Mouse (Mus musculus): ENCODE data around the gene Sfrp2. TPM values are rescaled to one million over a fixed set of nuclear protein-coding genes. Genes with fewer than 3 reads are reported as not detected.

Sfrp2 gene
- total and polyA plus RNA-seq, 3 experiments: 0.17 to 0.23 (median 0.17) TPM

DNA sequence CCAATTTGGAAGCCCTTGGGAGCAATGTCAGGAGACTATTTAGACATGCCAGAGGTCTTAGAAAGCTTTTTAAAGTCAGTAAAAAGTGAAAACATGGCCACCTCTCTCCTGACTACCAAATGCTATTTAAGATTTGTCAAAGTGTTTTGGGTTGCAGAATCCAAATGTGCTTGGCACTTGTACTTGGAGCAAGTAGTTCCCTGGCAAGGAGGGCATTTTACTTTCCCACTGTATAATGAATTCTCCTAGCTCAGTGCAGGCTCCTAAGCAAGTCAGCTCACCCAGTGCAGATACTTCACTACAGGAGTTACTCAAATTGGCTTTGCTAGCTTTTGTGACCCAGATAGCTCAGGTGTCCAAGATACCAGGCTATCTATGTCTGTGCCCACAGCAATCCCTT is 46.7 kb downstream of the Sfrp2 start:
- no peak overlapping the region for H3K4me3 ChIP-seq (replicated peaks in 1 of 3; ENCODE audit: low read depth in 2 of 3, low read length in 2 of 3, poor library complexity in 1 of 3)
- H3K9me3 ChIP-seq (replicated peaks; ENCODE audit: low read length): no peaks in the 10 kb centered on the region
- H3K4me1 ChIP-seq (ENCODE audit: control insufficient read depth in 1 of 2, insufficient read depth in 2 of 2): peaks cover 15 to 37% of the 10 kb centered on the region in 2 experiments
- H3K27me3 ChIP-seq (replicated peaks): no peaks in the 10 kb centered on the region
- no peaks in the 10 kb centered on the region for H3K79me2 ChIP-seq (replicated peaks; ENCODE audit: control insufficient read depth, extremely low read depth, insufficient read depth, poor library complexity, severe bottlenecking)
- H3K4me2 ChIP-seq (ENCODE audit: insufficient read depth, low read depth, poor library complexity, severe bottlenecking): no peak overlapping the region
- in situ Hi-C loops (cut with MboI; ENCODE audit: low pct_ligation_motif_present, low pct_unique_long_range_greater_than_20kb, low sequenced_read_pairs): no loop called here
- H3K27ac ChIP-seq (ENCODE audit: insufficient read depth, low read depth): no peak overlapping the region
- TF ChIP-seq TBP (conservative IDR thresholded peaks at IDR 0.05; ENCODE audit: low read depth, low read length): no peak
- H3K36me3 ChIP-seq (replicated peaks in 1 of 2; ENCODE audit: control insufficient read depth in 1 of 2, insufficient read depth in 1 of 2, low read length in 1 of 2): no peaks in the 10 kb centered on the region
- DNase-seq (ENCODE audit: extremely low read depth): no peak
- dilution Hi-C loops (cut with MboI; ENCODE audit: extremely low pct_ligation_motif_present, extremely low pct_unique_long_range_greater_than_20kb, low sequenced_read_pairs): no loop called here
- H3K9ac ChIP-seq (ENCODE audit: insufficient read depth, low read depth): no peak overlapping the region

DNA sequence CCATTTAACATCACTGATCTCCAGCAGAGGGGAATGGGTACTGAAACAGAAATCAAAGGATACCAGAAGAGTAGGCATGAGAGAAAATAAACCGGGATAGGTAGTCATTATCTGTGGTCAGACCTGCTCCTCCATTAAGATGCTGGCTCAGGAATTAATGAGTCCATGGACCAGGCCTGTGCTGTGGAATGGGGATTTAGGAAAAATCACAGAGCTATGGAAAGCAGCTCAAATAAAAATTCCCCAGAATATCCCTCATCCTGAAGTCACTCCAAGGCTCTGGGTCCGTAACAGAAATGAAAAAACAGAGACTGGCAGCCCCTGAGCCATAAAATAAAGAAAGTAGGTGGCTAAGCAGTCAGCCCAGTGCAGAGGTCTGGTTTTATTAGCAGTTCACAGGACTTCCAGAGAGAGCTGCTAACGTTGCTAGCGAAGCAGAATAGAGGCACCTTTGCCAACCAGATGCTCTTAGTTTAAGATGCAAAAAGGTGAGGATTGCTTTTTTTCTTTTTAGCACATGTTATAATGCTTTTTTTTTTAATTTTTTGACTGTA is 50.3 kb downstream of the Sfrp2 start:
- TF ChIP-seq JUN (IDR thresholded peaks at IDR 0.05; ENCODE audit: insufficient read depth, low read depth, low read length) (no peak), POLR2AphosphoS2 (IDR thresholded peaks at IDR 0.05; ENCODE audit: low read depth, low read length) (no peak), SMC3 (IDR thresholded peaks at IDR 0.05; ENCODE audit: low read depth, low read length) (no peak), MEF2A (IDR thresholded peaks at IDR 0.05; ENCODE audit: borderline replicate concordance, low read depth, low read length) (no peak), NELFE (IDR thresholded peaks at IDR 0.05; ENCODE audit: low read depth, low read length) (no peak), MAFK (IDR thresholded peaks at IDR 0.05; ENCODE audit: insufficient replicate concordance, low read length) (no peak), UBTF (IDR thresholded peaks at IDR 0.05; ENCODE audit: low read depth, low read length) (no peak), TBP (conservative IDR thresholded peaks at IDR 0.05; ENCODE audit: low read depth, low read length) (no peak), E2F4 (IDR thresholded peaks at IDR 0.05; ENCODE audit: insufficient replicate concordance, low read depth, low read length) (no peak), ZC3H11A (IDR thresholded peaks at IDR 0.05; ENCODE audit: low read depth, low read length) (no peak), RAD21 (IDR thresholded peaks at IDR 0.05; ENCODE audit: low read depth, low read length) (no peak), TCF12 (IDR thresholded peaks at IDR 0.05; ENCODE audit: low read depth, low read length) (no peak), CHD1 (IDR thresholded peaks at IDR 0.05; ENCODE audit: low read depth, low read length) (no peak), USF1 (IDR thresholded peaks at IDR 0.05; ENCODE audit: low read depth, low read length) (no peak), JUND (conservative IDR thresholded peaks at IDR 0.05; ENCODE audit: low read depth, low read length) (no peak), ZMIZ1 (IDR thresholded peaks at IDR 0.05; ENCODE audit: low read depth, low read length) (no peak), USF2 (conservative IDR thresholded peaks at IDR 0.05; ENCODE audit: low read depth, low read length) (no peak), GABPA (IDR thresholded peaks at IDR 0.05; ENCODE audit: insufficient replicate concordance, low read depth, low read length) (no peak)
- H3K36me3 ChIP-seq (replicated peaks in 1 of 2; ENCODE audit: control insufficient read depth in 1 of 2, insufficient read depth in 1 of 2, low read length in 1 of 2): no peaks in the 10 kb centered on the region
- in situ Hi-C loops (cut with MboI; ENCODE audit: low pct_ligation_motif_present, low pct_unique_long_range_greater_than_20kb, low sequenced_read_pairs): no loop called here
- no peaks in the 10 kb centered on the region for H3K79me2 ChIP-seq (replicated peaks; ENCODE audit: control insufficient read depth, extremely low read depth, insufficient read depth, poor library complexity, severe bottlenecking)
- H3K4me1 ChIP-seq (ENCODE audit: control insufficient read depth in 1 of 2, insufficient read depth in 2 of 2): peaks cover 2 to 26% of the 10 kb centered on the region in 2 experiments; a peak in 3 of 4 replicates
- no peak overlapping the region for H3K4me2 ChIP-seq (ENCODE audit: insufficient read depth, low read depth, poor library complexity, severe bottlenecking)
- H3K27ac ChIP-seq (ENCODE audit: insufficient read depth, low read depth): no peak overlapping the region
- no peaks in the 10 kb centered on the region for H3K9me3 ChIP-seq (replicated peaks; ENCODE audit: low read length)
- H3K4me3 ChIP-seq (replicated peaks in 1 of 3; ENCODE audit: low read depth in 2 of 3, low read length in 2 of 3, poor library complexity in 1 of 3): no peak overlapping the region
- H3K27me3 ChIP-seq (replicated peaks): no peaks in the 10 kb centered on the region
- H3K9ac ChIP-seq (ENCODE audit: insufficient read depth, low read depth): no peak overlapping the region
- DNase-seq (ENCODE audit: extremely low read depth): no peak
- dilution Hi-C loops (cut with MboI; ENCODE audit: extremely low pct_ligation_motif_present, extremely low pct_unique_long_range_greater_than_20kb, low sequenced_read_pairs): no loop called here
